Mouse (Mus musculus) kidney, embryonic 14.5 days (tissue): ENCODE measurements around the gene Sgsm3. TPM values are rescaled to one million over a fixed set of nuclear protein-coding genes. Genes with fewer than 3 reads are reported as not detected.

Experiments used
- ATAC-seq: fragments of 200-750 bp; cut with Nextera tagmentation; 2 replicates; pipeline ENCODE4 v1.8.0; 2017; ENCODE audit warnings: moderate number of reproducible peaks, mild to moderate bottlenecking, moderate TSS enrichment, moderate library complexity; ENCODE audit not compliant: low FRiP score, low TSS enrichment
- H3K27ac ChIP-seq: fragments of 300-500 bp; sonication (generic); 2 replicates; pipeline ENCODE4 v1.5.1; 2014; ENCODE audit warnings: low read depth, mild to moderate bottlenecking, low read length, moderate library complexity, mixed read lengths
- H3K27me3 ChIP-seq: fragments of 300-500 bp; sonication (generic); 2 replicates; pipeline ENCODE4 v1.6.1; 2014; ENCODE audit warnings: mild to moderate bottlenecking, low read length; ENCODE audit not compliant: control insufficient read depth, insufficient read depth
- H3K36me3 ChIP-seq: fragments of 300-500 bp; sonication (generic); 2 replicates; pipeline ENCODE4 v1.6.1; 2014; ENCODE audit warnings: low read length, mixed read lengths; ENCODE audit not compliant: control insufficient read depth, insufficient read depth
- H3K4me1 ChIP-seq: fragments of 300-500 bp; sonication (generic); 2 replicates; pipeline ENCODE4 v1.6.1; 2014; ENCODE audit warnings: low read length, mixed read lengths; ENCODE audit not compliant: control insufficient read depth, insufficient read depth
- H3K4me2 ChIP-seq: fragments of 300-500 bp; sonication (generic); replicated peaks from 2 replicates; pipeline ENCODE4 v1.6.1; 2014; ENCODE audit warnings: low read depth, mild to moderate bottlenecking, low read length
- H3K4me3 ChIP-seq: fragments of 300-500 bp; sonication (generic); 2 replicates; pipeline ENCODE4 v1.5.1; 2014; ENCODE audit warnings: mild to moderate bottlenecking, low read length
- H3K9ac ChIP-seq: fragments of 300-500 bp; sonication (generic); 2 replicates; pipeline ENCODE4 v1.6.1; 2014; ENCODE audit warnings: low read depth, mild to moderate bottlenecking, low read length, moderate library complexity
- H3K9me3 ChIP-seq: fragments of 300-500 bp; sonication (generic); 2 replicates; pipeline ENCODE4 v1.6.1; 2016; ENCODE audit warnings: low read length; ENCODE audit not compliant: control insufficient read depth
- WGBS: fragments of 180-500 bp; shearing (Covaris S2); extraction: QIAGEN DNeasy Blood & Tissue Kit; methylation state at CpG from one replicate; pipeline ENCODE4 v1.1.7; 2014; 5-methylcytosine and 5-hydroxymethylcytosine counted together
- polyA plus RNA-seq: library from polyadenylated mRNA; unstranded; fragments of >200 nt; fragmentation: Nextera tagmentation; extraction: Ambion mirVana; gene quantifications from 2 replicates; pipeline ENCODE4 v1.2.1, GENCODE M21; 2014

The Sgsm3 gene
- polyA plus RNA-seq, 1 experiment from 2014 or later, result 17.7 TPM

DNA sequence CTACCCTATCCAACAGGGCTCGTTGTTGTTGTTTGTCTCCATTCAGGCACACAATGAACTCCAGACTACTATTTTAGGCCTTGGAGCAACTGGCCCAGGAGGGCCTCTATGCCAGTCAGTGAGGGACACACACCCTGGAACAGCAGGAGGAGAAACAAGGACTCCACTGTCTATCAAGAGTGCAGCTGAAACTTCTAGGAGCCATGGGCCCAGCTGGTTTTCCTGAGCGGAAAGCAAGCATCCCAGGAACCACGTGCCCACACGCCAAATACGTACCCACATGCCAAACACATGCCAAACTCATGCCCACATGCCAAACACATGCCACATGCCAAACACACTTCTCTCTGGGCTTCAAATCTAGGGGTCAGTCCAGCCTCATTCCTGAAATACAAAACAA is 60.9 kb downstream of the Sgsm3 start:
- Histone ChIP-seq H3K9me3 (no peaks in the 10 kb centered on the region), H3K27ac (no peak overlapping the region), H3K4me1 (peaks cover 38% of the 10 kb centered on the region), H3K4me2 (no peak overlapping the region), H3K27me3 (no peaks in the 10 kb centered on the region), H3K9ac (no peak overlapping the region), H3K36me3 (no peaks in the 10 kb centered on the region), H3K4me3 (no peak overlapping the region)
- 91% methylated on average over 5 of the region's 5 CpGs for WGBS
- ATAC-seq, result no peak

DNA sequence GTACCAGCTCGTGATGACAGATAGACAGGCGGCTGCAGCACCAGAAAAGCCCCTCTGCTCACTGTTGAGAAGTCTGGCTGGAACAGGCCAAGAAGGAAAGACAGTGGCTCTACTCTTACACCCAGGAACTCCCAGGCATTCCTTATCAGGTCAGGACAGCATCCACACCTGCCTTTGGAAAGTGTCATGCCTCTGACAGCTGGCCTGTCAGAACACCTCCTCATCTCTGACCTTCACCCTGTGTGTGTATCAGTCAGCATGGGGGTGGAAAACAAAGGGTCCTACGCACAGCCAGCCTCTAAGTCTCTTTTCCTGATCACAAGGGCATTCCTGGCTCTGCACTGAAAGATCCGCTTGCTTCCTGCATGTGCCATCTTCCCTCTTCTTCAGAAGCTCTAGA is 64.2 kb downstream of the Sgsm3 start:
- no peak for ATAC-seq
- 71% methylated on average over 4 of the region's 4 CpGs for WGBS
- Histone ChIP-seq H3K4me3 (no peak overlapping the region), H3K27ac (0 out of 2 replicates have a peak overlapping the region, but pooled peaks have one; percentile 9), H3K9ac (no peak overlapping the region), H3K27me3 (no peaks in the 10 kb centered on the region), H3K4me2 (no peak overlapping the region), H3K4me1 (peaks cover 19% of the 10 kb centered on the region), H3K9me3 (no peaks in the 10 kb centered on the region), H3K36me3 (no peaks in the 10 kb centered on the region)

DNA sequence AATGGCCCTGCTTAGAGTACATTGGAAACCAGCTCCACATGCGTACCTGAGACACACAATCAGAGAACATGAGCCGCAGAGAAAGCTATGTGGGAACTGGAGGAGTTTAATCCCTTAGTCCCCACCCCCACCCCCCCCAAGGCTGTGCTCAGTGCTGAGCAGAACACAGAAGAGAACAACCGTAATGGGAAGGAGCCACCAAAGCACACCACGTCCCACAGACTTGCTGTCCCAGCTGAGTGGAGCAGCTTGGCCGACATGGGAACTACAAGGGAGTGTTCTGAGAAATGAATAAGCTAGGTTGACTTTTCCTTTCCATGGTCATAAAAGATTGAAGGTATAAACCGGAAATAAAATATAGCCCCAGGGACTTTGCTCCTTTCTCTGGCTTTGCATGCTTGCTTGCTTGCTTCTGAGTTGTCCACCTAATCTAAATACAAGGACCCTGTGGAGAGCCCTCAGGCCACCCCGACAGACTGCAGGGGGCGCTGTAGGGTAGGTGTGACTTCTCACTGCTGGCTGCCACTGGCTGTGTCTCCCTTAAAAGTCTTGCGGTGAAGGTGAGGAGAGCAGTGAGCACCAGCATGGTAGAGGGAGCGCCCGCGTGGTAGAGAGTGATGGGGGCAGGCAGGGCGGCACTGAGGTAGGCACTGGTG is 64.8 kb downstream of the Sgsm3 start:
- Histone ChIP-seq H3K9me3 (no peaks in the 10 kb centered on the region), H3K9ac (no peak overlapping the region), H3K36me3 (no peaks in the 10 kb centered on the region), H3K4me1 (peaks cover 19% of the 10 kb centered on the region), H3K4me2 (no peak overlapping the region), H3K27me3 (no peaks in the 10 kb centered on the region), H3K27ac (0 out of 2 replicates have a peak overlapping the region, but pooled peaks have one; percentile 9), H3K4me3 (no peak overlapping the region)
- 0 out of 2 replicates have a peak, but pooled peaks have one; percentile 30 for ATAC-seq
- 50% methylated on average over 13 of the region's 13 CpGs for WGBS

DNA sequence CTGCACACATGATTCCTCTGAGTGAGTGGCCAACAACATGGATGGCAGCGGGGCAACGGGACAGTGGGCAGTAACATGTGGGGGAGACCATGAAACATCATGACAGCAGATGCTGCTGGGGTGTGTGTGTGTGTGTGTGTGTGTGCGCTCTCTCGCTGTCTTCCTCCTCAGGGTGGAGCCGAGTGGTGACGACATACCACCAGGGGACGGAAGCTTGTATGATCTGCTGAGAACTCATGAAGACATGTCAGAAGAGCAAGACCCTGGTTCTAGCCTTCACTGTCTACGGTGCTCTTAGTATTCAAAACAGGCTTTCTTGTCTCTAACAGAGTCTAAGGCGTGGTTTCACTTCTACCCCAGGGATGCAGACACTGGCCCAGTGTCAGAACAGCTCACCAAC is 66.9 kb downstream of the Sgsm3 start:
- WGBS, result 86% methylated on average over 9 of the region's 9 CpGs
- H3K4me2 ChIP-seq, result no peak overlapping the region
- H3K4me3 ChIP-seq, result no peak overlapping the region
- H3K9ac ChIP-seq, result no peak overlapping the region
- no peaks in the 10 kb centered on the region for H3K36me3 ChIP-seq
- H3K9me3 ChIP-seq, result no peaks in the 10 kb centered on the region
- ATAC-seq, result no peak
- H3K27ac ChIP-seq, result no peak overlapping the region
- H3K4me1 ChIP-seq, result peaks cover 19% of the 10 kb centered on the region
- no peaks in the 10 kb centered on the region for H3K27me3 ChIP-seq

GRCm38 (mm10) chr15:81045336-81045735 is 67.8 kb downstream of the Sgsm3 start:
- ATAC-seq, result no peak
- Histone ChIP-seq H3K4me3 (no peak overlapping the region), H3K4me2 (no peak overlapping the region), H3K27me3 (no peaks in the 10 kb centered on the region), H3K4me1 (peaks cover 22% of the 10 kb centered on the region), H3K36me3 (no peaks in the 10 kb centered on the region), H3K9me3 (no peaks in the 10 kb centered on the region), H3K9ac (no peak overlapping the region), H3K27ac (no peak overlapping the region)
- WGBS, result 96% methylated on average over 4 of the region's 4 CpGs

DNA sequence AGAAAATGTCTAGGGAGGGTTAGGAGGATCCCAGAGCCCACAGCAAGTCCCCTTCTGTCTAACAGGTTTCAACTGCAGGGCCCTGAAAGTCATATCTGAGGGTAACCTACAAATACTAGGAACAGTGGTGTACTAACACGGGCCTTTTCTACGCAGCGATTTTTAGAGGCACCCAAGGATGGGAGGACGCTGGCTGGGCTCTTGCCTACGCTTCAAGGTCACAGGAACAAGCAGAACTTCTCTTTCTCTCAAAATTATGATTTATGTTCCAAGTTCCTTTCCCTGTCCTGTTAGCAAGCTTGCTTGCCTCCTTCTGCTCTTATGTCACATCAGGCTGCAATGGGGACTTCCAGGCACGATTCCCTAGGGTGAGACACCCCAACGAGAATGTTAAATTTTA is 68.5 kb downstream of the Sgsm3 start:
- Histone ChIP-seq H3K4me3 (no peak overlapping the region), H3K27ac (no peak overlapping the region), H3K9ac (no peak overlapping the region), H3K4me2 (no peak overlapping the region), H3K36me3 (no peaks in the 10 kb centered on the region), H3K4me1 (peaks cover 23% of the 10 kb centered on the region), H3K27me3 (no peaks in the 10 kb centered on the region), H3K9me3 (no peaks in the 10 kb centered on the region)
- ATAC-seq, result no peak
- WGBS, result 89% methylated on average over 7 of the region's 7 CpGs

- Histone ChIP-seq H3K36me3 (no peaks in the 10 kb centered on the region), H3K9me3 (no peaks in the 10 kb centered on the region), H3K4me2 (no peak overlapping the region), H3K9ac (no peak overlapping the region), H3K4me3 (no peak overlapping the region), H3K27me3 (no peaks in the 10 kb centered on the region), H3K27ac (no peak overlapping the region), H3K4me1 (peaks cover 17% of the 10 kb centered on the region)
- 48% methylated on average over 10 of the region's 10 CpGs for WGBS
- ATAC-seq, result no peak
Measured at GRCm38 (mm10) chr15:81047497-81047896, 69.9 kb downstream of the Sgsm3 start.

DNA sequence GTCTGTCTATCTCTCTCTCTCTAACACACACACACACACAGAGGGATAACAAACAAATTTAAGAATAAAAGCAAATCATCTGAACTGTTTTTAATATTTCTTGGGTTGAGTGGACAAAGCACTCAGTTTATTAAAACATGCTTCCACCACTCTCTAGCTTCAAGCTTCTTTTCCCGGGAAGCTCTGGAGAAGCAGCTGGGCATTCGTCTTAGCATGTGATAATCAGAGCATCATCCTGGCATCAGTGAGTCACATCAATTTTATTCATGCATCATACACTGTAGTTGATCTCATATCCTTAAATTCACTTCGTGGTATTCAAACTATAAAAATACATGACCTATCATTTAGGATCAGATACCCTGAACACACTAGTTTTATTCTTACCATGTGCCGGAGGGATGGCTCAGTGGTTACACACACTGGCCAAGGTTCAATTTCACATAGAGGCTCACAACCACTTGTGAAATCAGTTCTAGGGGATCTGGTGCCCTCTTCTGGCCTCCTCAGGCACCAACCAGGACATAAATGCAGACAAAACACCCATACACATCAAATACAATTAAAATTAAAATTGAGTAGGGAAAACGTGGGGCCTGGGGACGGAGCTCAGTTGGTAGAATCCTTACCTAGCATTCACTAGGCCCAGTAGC is 72.0 kb downstream of the Sgsm3 start:
- no peaks in the 10 kb centered on the region for H3K9me3 ChIP-seq
- no peaks in the 10 kb centered on the region for H3K36me3 ChIP-seq
- no peak overlapping the region for H3K9ac ChIP-seq
- H3K4me2 ChIP-seq, result no peak overlapping the region
- ATAC-seq, result no peak
- H3K4me3 ChIP-seq, result no peak overlapping the region
- 75% methylated on average over 6 of the region's 6 CpGs for WGBS
- H3K27ac ChIP-seq, result no peak overlapping the region
- no peaks in the 10 kb centered on the region for H3K27me3 ChIP-seq
- peaks cover 4% of the 10 kb centered on the region; the same call in 1 of the 2 replicates for H3K4me1 ChIP-seq

DNA sequence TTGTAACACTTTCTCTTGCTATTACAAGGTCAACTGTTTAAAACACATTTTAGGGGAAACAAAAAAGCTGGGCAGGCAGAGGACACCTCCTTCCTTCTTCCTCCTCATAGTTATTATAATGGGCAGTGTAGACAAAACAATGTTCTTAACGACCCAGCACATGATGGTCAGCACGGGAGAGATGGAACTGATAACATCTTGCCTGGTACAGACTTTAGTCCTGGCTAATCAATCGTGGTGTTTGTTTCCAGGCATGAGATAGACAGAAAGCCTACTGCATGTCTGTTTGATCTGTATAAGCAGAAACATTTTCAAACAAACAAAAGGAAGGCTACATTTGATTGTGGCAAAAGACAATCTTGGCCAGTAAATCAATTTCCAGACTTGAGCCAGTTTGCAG is 72.9 kb downstream of the Sgsm3 start:
- Histone ChIP-seq H3K4me2 (no peak overlapping the region), H3K27ac (no peak overlapping the region), H3K9ac (no peak overlapping the region), H3K4me1 (peaks cover 4% of the 10 kb centered on the region; the same call in 1 of the 2 replicates), H3K9me3 (no peaks in the 10 kb centered on the region), H3K36me3 (no peaks in the 10 kb centered on the region), H3K4me3 (no peak overlapping the region), H3K27me3 (no peaks in the 10 kb centered on the region)
- ATAC-seq, result no peak
- 21% methylated on average over 3 of the region's 3 CpGs for WGBS
